Mouse (Mus musculus) forebrain, embryonic 11.5 days (tissue): ENCODE measurements around the gene Sec14l4. TPM values are rescaled to one million over a fixed set of nuclear protein-coding genes. Genes with fewer than 3 reads are reported as not detected.

Experiments used
- ATAC-seq: fragments of 200-750 bp; cut with Nextera tagmentation; replicated peaks from 2 replicates; pipeline ENCODE4 v1.8.0; 2017; ENCODE audit warnings: moderate TSS enrichment; ENCODE audit not compliant: low FRiP score
- DNase-seq: peaks from one replicate; pipeline ENCODE4 v3.0.0-alpha.2; 2017; ENCODE audit warnings: low spot score
- H3K27ac ChIP-seq: fragments of 300-500 bp; sonication (generic); 2 replicates; pipeline ENCODE4 v1.5.1; 2014; ENCODE audit warnings: low read depth, low read length
- H3K27me3 ChIP-seq: fragments of 300-500 bp; sonication (generic); 2 replicates; pipeline ENCODE4 v1.6.1; 2014; ENCODE audit warnings: mild to moderate bottlenecking, low read length, mixed read lengths; ENCODE audit not compliant: control insufficient read depth, insufficient read depth
- H3K36me3 ChIP-seq: fragments of 300-500 bp; sonication (generic); 2 replicates; pipeline ENCODE4 v1.6.1; 2014; ENCODE audit warnings: mild to moderate bottlenecking, low read length, moderate library complexity, mixed read lengths; ENCODE audit not compliant: control insufficient read depth, insufficient read depth
- H3K4me1 ChIP-seq: fragments of 300-500 bp; sonication (generic); replicated peaks from 2 replicates; pipeline ENCODE4 v1.6.1; 2014; ENCODE audit warnings: low read length, mixed read lengths; ENCODE audit not compliant: control insufficient read depth, insufficient read depth
- H3K4me2 ChIP-seq: fragments of 300-500 bp; sonication (generic); 2 replicates; pipeline ENCODE4 v1.6.1; 2014; ENCODE audit warnings: low read depth, mild to moderate bottlenecking, low read length, moderate library complexity, mixed read lengths; ENCODE audit not compliant: severe bottlenecking
- H3K4me3 ChIP-seq: fragments of 300-500 bp; sonication (generic); 2 replicates; pipeline ENCODE4 v1.5.1; 2014; ENCODE audit warnings: low read depth, low read length
- H3K9ac ChIP-seq: fragments of 300-500 bp; sonication (generic); 2 replicates; pipeline ENCODE4 v1.6.1; 2014; ENCODE audit warnings: low read length
- H3K9me3 ChIP-seq: fragments of 300-500 bp; sonication (generic); 2 replicates; pipeline ENCODE4 v1.6.1; 2016; ENCODE audit warnings: low read length, mixed read lengths; ENCODE audit not compliant: control insufficient read depth
- WGBS: fragments of 180-500 bp; shearing (Covaris S2); extraction: QIAGEN DNeasy Blood & Tissue Kit; methylation state at CpG from one replicate; pipeline ENCODE4 v1.1.7; 2014; 5-methylcytosine and 5-hydroxymethylcytosine counted together
- polyA plus RNA-seq: library from polyadenylated mRNA; unstranded; fragments of >200 nt; fragmentation: Nextera tagmentation; extraction: Ambion mirVana; gene quantifications from 2 replicates; pipeline ENCODE4 v1.2.1, GENCODE M21; 2014

Sec14l4 gene
- polyA plus RNA-seq, 1 experiment from 2014 or later, result not detected

DNA sequence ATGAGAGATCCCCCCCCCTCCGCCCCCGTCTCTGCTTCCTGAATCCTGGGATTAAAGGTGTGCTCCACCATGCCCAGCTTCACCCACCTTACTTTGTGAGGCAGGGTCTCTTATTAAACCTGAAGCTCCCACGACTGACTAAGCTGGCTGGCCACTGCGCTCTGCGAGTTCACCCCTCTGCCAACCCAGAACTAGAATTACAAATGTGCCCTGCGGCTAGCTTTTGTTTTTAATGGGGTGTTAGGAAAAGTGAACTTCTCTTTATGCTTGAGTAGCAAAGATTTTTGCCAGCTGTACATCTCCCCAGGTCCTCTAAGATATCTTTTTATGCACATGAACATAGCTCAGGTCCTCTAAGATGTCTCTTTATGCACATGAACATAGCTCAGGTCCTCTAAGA is 37.3 kb upstream of the Sec14l4 start:
- DNase-seq (no peak), ATAC-seq (no peak)
- Histone ChIP-seq H3K36me3 (no peaks in the 10 kb centered on the region), H3K9ac (no peak overlapping the region), H3K27me3 (peaks cover 21% of the 10 kb centered on the region), H3K27ac (no peak overlapping the region), H3K4me2 (no peak overlapping the region), H3K4me3 (no peak overlapping the region), H3K9me3 (no peaks in the 10 kb centered on the region), H3K4me1 (peaks cover 4% of the 10 kb centered on the region; the same call in 1 of the 2 replicates)
- 85% methylated on average over 6 of the region's 6 CpGs for WGBS

DNA sequence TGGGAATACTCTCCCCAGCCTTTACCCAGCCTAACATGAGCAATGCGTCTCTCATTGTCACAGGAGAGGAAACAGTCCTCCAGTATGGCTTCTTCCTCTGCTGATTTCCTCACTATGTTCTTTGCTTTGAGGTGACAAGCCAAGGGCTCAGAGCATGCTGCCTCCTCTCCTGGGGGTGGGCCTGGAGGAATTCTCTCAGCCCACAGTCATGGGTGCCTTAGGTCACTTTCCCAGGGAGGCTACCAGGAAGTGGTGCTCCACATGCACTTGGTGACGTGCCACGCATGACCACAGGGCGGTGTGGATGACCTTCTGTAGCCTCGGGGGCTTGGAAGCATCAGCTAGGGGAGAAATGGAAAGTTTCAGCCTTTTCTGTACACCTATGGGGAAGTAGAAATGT is 35.8 kb upstream of the Sec14l4 start:
- no peak for DNase-seq
- Histone ChIP-seq H3K36me3 (no peaks in the 10 kb centered on the region), H3K9ac (no peak overlapping the region), H3K9me3 (no peaks in the 10 kb centered on the region), H3K27me3 (peaks cover 29% of the 10 kb centered on the region), H3K4me2 (no peak overlapping the region), H3K27ac (no peak overlapping the region), H3K4me1 (peaks cover 4% of the 10 kb centered on the region; the same call in 1 of the 2 replicates), H3K4me3 (no peak overlapping the region)
- WGBS, result 82% methylated on average over 5 of the region's 5 CpGs
- ATAC-seq, result no peak

DNA sequence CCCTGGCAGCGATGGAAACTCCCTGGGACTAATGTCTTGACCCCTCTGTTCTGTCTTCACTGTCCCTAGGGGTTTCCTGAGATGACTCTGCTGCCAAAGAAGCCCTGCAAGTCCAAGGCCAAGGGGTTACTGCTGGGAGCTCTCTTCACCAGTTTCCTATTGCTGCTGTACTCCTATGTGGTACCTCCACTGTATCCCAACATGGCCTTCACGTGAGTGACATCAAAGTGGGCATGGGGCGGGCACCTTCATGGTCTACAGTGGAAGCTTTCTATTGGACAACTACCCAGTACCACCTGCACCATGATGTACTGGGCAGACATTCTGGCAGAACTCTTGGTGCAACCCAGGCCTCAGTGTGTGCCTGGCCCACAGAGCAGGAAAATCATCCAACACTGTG is 34.4 kb upstream of the Sec14l4 start:
- peaks cover 29% of the 10 kb centered on the region for H3K27me3 ChIP-seq
- no peak for DNase-seq
- H3K4me1 ChIP-seq, result peaks cover 4% of the 10 kb centered on the region; the same call in 1 of the 2 replicates
- no peak overlapping the region for H3K4me3 ChIP-seq
- WGBS, result 79% methylated on average over 3 of the region's 3 CpGs
- no peak overlapping the region for H3K27ac ChIP-seq
- H3K4me2 ChIP-seq, result no peak overlapping the region
- ATAC-seq, result no peak
- H3K9me3 ChIP-seq, result no peaks in the 10 kb centered on the region
- no peaks in the 10 kb centered on the region for H3K36me3 ChIP-seq
- H3K9ac ChIP-seq, result no peak overlapping the region

DNA sequence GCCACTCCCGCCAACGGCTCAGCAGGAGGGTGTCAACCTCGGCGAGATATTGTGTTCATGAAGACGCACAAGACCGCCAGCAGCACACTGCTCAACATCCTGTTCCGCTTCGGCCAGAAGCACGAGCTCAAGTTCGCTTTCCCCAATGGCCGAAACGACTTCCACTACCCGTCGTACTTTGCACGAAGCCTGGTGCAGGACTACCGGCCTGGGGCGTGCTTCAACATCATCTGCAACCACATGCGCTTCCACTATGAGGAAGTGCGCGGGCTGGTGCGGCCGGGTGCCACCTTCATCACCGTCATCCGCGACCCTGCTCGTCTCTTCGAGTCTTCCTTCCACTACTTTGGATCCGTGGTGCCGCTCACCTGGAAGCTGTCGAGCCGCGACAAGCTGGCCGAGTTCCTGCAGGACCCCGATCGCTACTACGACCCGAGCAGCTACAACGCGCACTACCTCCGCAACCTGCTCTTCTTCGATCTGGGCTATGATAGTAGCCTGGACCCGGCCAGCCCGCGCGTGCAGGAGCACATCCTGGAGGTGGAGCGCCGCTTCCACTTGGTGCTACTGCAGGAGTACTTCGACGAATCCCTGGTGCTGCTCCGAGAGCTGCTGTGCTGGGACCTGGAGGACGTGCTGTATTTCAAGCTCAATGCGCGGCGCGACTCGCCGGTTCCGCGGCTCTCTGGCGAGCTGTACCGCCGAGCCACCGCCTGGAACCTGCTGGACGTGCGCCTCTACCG is 33.1 kb upstream of the Sec14l4 start:
- WGBS, result 6% methylated on average over 66 of the region's 66 CpGs
- Histone ChIP-seq H3K4me1 (peaks cover 4% of the 10 kb centered on the region; the same call in 1 of the 2 replicates), H3K4me2 (peak overlapping the region; percentile 42), H3K4me3 (peak overlapping the region; percentile 18; the same call in 1 of the 2 replicates), H3K9me3 (no peaks in the 10 kb centered on the region), H3K27ac (no peak overlapping the region), H3K27me3 (peaks cover 29% of the 10 kb centered on the region), H3K9ac (no peak overlapping the region), H3K36me3 (no peaks in the 10 kb centered on the region)
- ATAC-seq, result no peak
- peak; percentile 63 for DNase-seq

DNA sequence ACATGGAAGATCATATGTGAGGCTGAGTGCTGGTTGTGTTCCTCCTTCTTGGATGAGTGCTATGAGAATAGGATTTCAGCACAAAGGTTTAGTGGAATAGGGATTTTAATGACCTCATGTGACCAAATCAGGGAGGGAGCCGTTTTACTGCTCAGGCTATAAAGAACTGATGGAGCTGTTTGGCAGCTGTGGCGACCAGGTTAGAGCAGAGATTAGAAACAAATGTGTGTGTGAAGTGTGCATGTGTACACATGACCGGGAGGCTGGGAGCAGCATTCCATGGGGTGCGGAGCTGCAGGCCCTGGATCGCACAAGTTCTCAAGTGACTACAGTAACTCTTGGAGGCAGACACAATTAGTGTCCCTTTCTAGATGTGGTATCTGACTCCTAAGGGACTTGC is 31.7 kb upstream of the Sec14l4 start:
- Histone ChIP-seq H3K4me3 (no peak overlapping the region), H3K9ac (no peak overlapping the region), H3K9me3 (no peaks in the 10 kb centered on the region), H3K27ac (no peak overlapping the region), H3K4me2 (no peak overlapping the region), H3K36me3 (no peaks in the 10 kb centered on the region), H3K27me3 (peaks cover 29% of the 10 kb centered on the region), H3K4me1 (peaks cover 4% of the 10 kb centered on the region; the same call in 1 of the 2 replicates)
- WGBS, result 74% methylated on average over 5 of the region's 5 CpGs
- DNase-seq (no peak), ATAC-seq (no peak)

DNA sequence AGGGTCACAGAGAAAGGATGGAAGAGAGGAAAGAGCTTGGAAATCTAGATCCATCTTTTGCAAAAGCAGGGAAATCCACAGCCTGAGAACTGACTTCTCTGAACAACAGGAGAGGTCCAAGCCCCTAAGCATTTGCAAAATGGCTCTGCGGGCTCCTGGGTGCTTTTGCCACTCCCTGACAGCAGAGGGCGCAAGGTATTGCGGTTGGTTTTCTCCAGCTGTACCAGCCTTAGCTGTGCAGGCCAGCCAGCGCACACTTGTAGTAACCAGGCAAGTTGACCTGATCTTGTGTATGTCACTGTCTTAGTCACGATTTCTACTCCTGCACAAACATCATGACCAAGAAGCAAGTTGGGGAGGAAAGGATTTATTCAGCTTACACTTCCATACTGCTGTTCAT is 29.7 kb upstream of the Sec14l4 start:
- peaks cover 4% of the 10 kb centered on the region; the same call in 1 of the 2 replicates for H3K4me1 ChIP-seq
- H3K9me3 ChIP-seq, result no peaks in the 10 kb centered on the region
- H3K4me3 ChIP-seq, result no peak overlapping the region
- 10% methylated on average over 5 of the region's 5 CpGs for WGBS
- no peak overlapping the region for H3K4me2 ChIP-seq
- ATAC-seq, result no peak
- peak; percentile 85 for DNase-seq
- H3K36me3 ChIP-seq, result no peaks in the 10 kb centered on the region
- no peak overlapping the region for H3K9ac ChIP-seq
- H3K27ac ChIP-seq, result no peak overlapping the region
- peaks cover 29% of the 10 kb centered on the region for H3K27me3 ChIP-seq

DNA sequence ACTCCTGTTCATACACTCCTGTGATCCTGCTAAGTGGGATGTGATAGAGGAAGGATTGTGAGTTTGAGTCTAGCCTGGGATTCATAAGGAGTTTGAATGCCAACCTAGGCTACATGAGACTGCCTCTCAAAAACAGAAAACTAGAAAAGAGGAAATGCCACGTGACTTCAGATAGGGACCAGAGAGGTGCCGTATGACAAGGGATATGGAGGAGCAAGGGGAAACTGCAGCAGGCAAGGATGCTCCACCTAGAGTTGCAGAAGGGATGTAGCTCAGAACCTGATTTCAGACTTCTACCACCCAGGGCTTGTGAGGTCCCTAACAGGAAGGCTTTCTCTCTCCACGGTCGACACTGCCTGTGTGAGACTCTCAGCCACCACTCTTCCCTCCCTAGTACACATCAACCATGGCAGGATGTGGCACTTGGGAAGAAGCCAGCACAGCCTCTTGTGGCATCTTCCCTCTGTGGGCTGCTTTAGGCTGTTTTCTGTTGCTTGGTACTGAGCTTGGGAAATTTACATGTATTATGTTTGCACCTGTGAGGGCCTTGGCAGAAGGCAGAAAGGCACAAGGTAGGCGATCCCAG is 25.9 kb upstream of the Sec14l4 start:
- no peaks in the 10 kb centered on the region for H3K9me3 ChIP-seq
- no peak overlapping the region for H3K4me2 ChIP-seq
- DNase-seq (no peak), ATAC-seq (no peak)
- H3K9ac ChIP-seq, result no peak overlapping the region
- H3K4me3 ChIP-seq, result no peak overlapping the region
- H3K27ac ChIP-seq, result no peak overlapping the region
- H3K4me1 ChIP-seq, result no peaks in the 10 kb centered on the region
- WGBS, result 62% methylated on average over 5 of the region's 5 CpGs
- no peaks in the 10 kb centered on the region for H3K27me3 ChIP-seq
- no peaks in the 10 kb centered on the region for H3K36me3 ChIP-seq

DNA sequence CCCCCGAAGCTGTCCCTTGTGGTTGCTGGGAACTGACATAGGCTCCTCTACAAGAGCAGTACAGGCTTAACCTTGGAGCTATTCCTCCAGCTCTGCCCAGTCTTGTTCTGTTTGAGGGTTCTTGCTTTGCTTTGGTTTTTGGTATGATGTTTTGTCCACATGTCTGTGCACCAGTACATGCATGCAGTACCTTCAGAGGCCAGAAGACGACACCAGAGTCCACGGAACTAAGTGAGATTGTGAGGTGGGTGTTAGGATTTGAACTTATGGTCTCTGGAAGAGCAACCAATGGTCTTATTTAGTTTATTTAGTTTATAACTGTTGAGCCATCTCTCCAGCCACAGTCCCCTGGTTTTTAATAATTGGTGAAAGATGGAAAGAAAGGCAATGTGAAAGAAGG is 24.8 kb upstream of the Sec14l4 start:
- no peak overlapping the region for H3K4me2 ChIP-seq
- no peaks in the 10 kb centered on the region for H3K4me1 ChIP-seq
- no peak overlapping the region for H3K4me3 ChIP-seq
- H3K36me3 ChIP-seq, result no peaks in the 10 kb centered on the region
- DNase-seq (no peak), ATAC-seq (no peak)
- WGBS, result 86% methylated on average over 3 of the region's 3 CpGs
- H3K9ac ChIP-seq, result no peak overlapping the region
- H3K27me3 ChIP-seq, result no peaks in the 10 kb centered on the region
- no peaks in the 10 kb centered on the region for H3K9me3 ChIP-seq
- H3K27ac ChIP-seq, result no peak overlapping the region

DNA sequence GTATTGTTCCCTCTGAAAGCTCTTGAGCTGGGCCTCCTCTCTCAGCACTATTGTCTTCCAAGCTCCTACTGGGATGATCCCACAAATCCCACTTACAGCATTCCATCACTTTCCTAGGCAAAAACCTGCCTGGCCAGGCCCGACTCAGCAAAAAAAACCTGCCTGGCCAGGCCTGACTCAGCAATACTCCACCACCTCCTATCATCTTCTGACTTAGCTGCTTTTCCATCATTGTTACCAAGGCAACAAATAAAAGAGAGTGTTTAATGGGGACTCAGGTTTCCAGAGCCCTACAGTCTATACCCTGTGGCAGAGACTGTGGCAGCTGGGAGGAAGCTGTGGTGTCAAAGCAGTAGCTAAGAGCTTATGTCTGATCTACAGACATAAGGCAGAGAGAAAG is 18.6 kb upstream of the Sec14l4 start:
- H3K27me3 ChIP-seq, result no peaks in the 10 kb centered on the region
- H3K9me3 ChIP-seq, result no peaks in the 10 kb centered on the region
- DNase-seq, result no peak
- no peaks in the 10 kb centered on the region for H3K4me1 ChIP-seq
- no peaks in the 10 kb centered on the region for H3K36me3 ChIP-seq
- H3K4me2 ChIP-seq, result no peak overlapping the region
- no peak for ATAC-seq
- H3K27ac ChIP-seq, result no peak overlapping the region
- 74% methylated on average over 1 of the region's 1 CpGs for WGBS
- H3K4me3 ChIP-seq, result no peak overlapping the region
- no peak overlapping the region for H3K9ac ChIP-seq
